Mouse (Mus musculus): Measurements from ENCODE around the gene Mx1. TPM values are rescaled to one million over a fixed set of nuclear protein-coding genes. Genes with fewer than 3 reads are reported as not detected.

Mx1 gene
- total and polyA plus RNA-seq, 2 experiments from 2014 or later = 0.05 TPM

DNA sequence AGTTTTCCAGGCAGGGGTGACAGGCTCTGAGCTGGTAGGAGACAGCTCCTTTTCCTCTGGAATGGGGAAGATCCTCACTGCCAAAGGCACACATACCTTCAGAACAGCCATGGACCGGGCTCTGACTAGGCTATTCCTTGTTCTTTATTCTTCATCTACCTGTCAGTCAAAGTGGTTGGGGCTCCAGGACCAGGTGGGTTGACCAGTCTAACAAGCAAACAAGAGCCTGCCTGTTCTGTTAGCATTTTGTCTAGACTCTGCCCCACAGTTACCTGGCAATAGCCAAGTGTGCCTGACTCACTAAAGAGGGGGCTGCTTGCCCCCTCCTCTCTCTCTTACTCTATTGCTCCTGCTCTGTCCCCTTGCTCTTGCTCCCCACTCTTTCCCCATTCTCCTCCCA is 29.7 kb upstream of the Mx1 start:
- Histone ChIP-seq H3K27ac (ENCODE audit: low read depth, low read length) (no peak overlapping the region), H3K4me3 (ENCODE audit: low read depth, low read length) (no peak overlapping the region), H3K4me2 (ENCODE audit: low read depth, low read length, poor library complexity, severe bottlenecking) (no peak overlapping the region), H3K9me3 (ENCODE audit: low read length) (no peaks in the 10 kb centered on the region), H3K9ac (replicated peaks; ENCODE audit: low read length, poor library complexity, severe bottlenecking) (no peak overlapping the region), H3K27me3 (ENCODE audit: insufficient read depth, low read length) (no peaks in the 10 kb centered on the region), H3K4me1 (ENCODE audit: insufficient read depth, low read length) (no peaks in the 10 kb centered on the region), H3K36me3 (ENCODE audit: insufficient read depth, low read length) (no peaks in the 10 kb centered on the region)
- WGBS = 86% methylated on average over 1 of the region's 1 CpGs
- ATAC-seq (ENCODE audit: low FRiP score) (no peak), DNase-seq (ENCODE audit: low spot score) (no peak)
- TF ChIP-seq CTCF (IDR thresholded peaks at IDR 0.05) = no peak

GRCm38 (mm10) chr16:97478655-97479054 is 15.9 kb upstream of the Mx1 start:
- H3K4me1 ChIP-seq (ENCODE audit: insufficient read depth, low read length) = no peaks in the 10 kb centered on the region
- no peak overlapping the region for H3K4me2 ChIP-seq (ENCODE audit: low read depth, low read length, poor library complexity, severe bottlenecking)
- H3K9me3 ChIP-seq (ENCODE audit: low read length) = no peaks in the 10 kb centered on the region
- H3K36me3 ChIP-seq (ENCODE audit: insufficient read depth, low read length) = no peaks in the 10 kb centered on the region
- ATAC-seq (ENCODE audit: low FRiP score) (no peak), DNase-seq (ENCODE audit: low spot score) (no peak)
- 83% methylated on average over 2 of the region's 2 CpGs for WGBS
- H3K4me3 ChIP-seq (ENCODE audit: low read depth, low read length) = no peak overlapping the region
- H3K27ac ChIP-seq (ENCODE audit: low read depth, low read length) = no peak overlapping the region
- TF ChIP-seq CTCF (IDR thresholded peaks at IDR 0.05) = no peak
- no peak overlapping the region for H3K9ac ChIP-seq (replicated peaks; ENCODE audit: low read length, poor library complexity, severe bottlenecking)
- no peaks in the 10 kb centered on the region for H3K27me3 ChIP-seq (ENCODE audit: insufficient read depth, low read length)

DNA sequence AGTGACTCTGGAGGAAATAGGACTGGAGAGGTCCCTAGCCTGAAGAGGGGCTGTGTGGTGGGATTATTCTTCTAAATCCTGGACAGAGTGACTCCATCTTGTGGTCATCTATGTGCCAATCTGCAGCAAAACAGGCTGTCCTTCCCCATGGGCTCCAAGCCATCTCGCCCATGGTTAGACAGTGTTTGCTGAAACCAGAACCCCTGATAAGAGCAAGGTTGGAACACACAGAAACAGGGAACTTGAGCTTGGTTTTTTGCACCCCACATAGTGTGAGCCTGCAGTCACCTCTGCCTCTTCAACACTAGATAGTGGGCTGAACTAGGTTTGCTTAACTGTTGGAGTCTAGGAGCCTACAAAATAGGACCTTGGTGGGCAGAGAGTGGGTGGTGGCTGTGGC is 13.8 kb upstream of the Mx1 start:
- Histone ChIP-seq H3K4me3 (ENCODE audit: low read depth, low read length) (no peak overlapping the region), H3K36me3 (ENCODE audit: insufficient read depth, low read length) (no peaks in the 10 kb centered on the region), H3K4me2 (ENCODE audit: low read depth, low read length, poor library complexity, severe bottlenecking) (no peak overlapping the region), H3K9me3 (ENCODE audit: low read length) (no peaks in the 10 kb centered on the region), H3K27ac (ENCODE audit: low read depth, low read length) (no peak overlapping the region), H3K4me1 (ENCODE audit: insufficient read depth, low read length) (no peaks in the 10 kb centered on the region), H3K9ac (replicated peaks; ENCODE audit: low read length, poor library complexity, severe bottlenecking) (no peak overlapping the region), H3K27me3 (ENCODE audit: insufficient read depth, low read length) (no peaks in the 10 kb centered on the region)
- 88% methylated on average over 1 of the region's 1 CpGs for WGBS
- TF ChIP-seq CTCF (IDR thresholded peaks at IDR 0.05) = no peak
- DNase-seq (ENCODE audit: low spot score) (no peak), ATAC-seq (ENCODE audit: low FRiP score) (no peak)

GRCm38 (mm10) chr16:97475581-97475980 is 12.9 kb upstream of the Mx1 start:
- no peak for ATAC-seq (ENCODE audit: low FRiP score)
- no peaks in the 10 kb centered on the region for H3K4me1 ChIP-seq (ENCODE audit: insufficient read depth, low read length)
- H3K4me2 ChIP-seq (ENCODE audit: low read depth, low read length, poor library complexity, severe bottlenecking) = no peak overlapping the region
- no peak overlapping the region for H3K9ac ChIP-seq (replicated peaks; ENCODE audit: low read length, poor library complexity, severe bottlenecking)
- DNase-seq (ENCODE audit: low spot score) = no peak
- no peak overlapping the region for H3K4me3 ChIP-seq (ENCODE audit: low read depth, low read length)
- 89% methylated on average over 3 of the region's 3 CpGs for WGBS
- no peak for TF ChIP-seq CTCF (IDR thresholded peaks at IDR 0.05)
- no peaks in the 10 kb centered on the region for H3K36me3 ChIP-seq (ENCODE audit: insufficient read depth, low read length)
- no peaks in the 10 kb centered on the region for H3K9me3 ChIP-seq (ENCODE audit: low read length)
- H3K27ac ChIP-seq (ENCODE audit: low read depth, low read length) = no peak overlapping the region
- H3K27me3 ChIP-seq (ENCODE audit: insufficient read depth, low read length) = no peaks in the 10 kb centered on the region

GRCm38 (mm10) chr16:97474671-97475070 is 12.0 kb upstream of the Mx1 start:
- no peak overlapping the region for H3K4me3 ChIP-seq (ENCODE audit: low read depth, low read length)
- WGBS = 84% methylated on average over 2 of the region's 2 CpGs
- H3K36me3 ChIP-seq (ENCODE audit: insufficient read depth, low read length) = no peaks in the 10 kb centered on the region
- H3K9ac ChIP-seq (replicated peaks; ENCODE audit: low read length, poor library complexity, severe bottlenecking) = no peak overlapping the region
- H3K4me2 ChIP-seq (ENCODE audit: low read depth, low read length, poor library complexity, severe bottlenecking) = no peak overlapping the region
- no peak for ATAC-seq (ENCODE audit: low FRiP score)
- no peaks in the 10 kb centered on the region for H3K9me3 ChIP-seq (ENCODE audit: low read length)
- H3K27me3 ChIP-seq (ENCODE audit: insufficient read depth, low read length) = no peaks in the 10 kb centered on the region
- no peak overlapping the region for H3K27ac ChIP-seq (ENCODE audit: low read depth, low read length)
- H3K4me1 ChIP-seq (ENCODE audit: insufficient read depth, low read length) = no peaks in the 10 kb centered on the region
- no peak for TF ChIP-seq CTCF (IDR thresholded peaks at IDR 0.05)
- no peak for DNase-seq (ENCODE audit: low spot score)

DNA sequence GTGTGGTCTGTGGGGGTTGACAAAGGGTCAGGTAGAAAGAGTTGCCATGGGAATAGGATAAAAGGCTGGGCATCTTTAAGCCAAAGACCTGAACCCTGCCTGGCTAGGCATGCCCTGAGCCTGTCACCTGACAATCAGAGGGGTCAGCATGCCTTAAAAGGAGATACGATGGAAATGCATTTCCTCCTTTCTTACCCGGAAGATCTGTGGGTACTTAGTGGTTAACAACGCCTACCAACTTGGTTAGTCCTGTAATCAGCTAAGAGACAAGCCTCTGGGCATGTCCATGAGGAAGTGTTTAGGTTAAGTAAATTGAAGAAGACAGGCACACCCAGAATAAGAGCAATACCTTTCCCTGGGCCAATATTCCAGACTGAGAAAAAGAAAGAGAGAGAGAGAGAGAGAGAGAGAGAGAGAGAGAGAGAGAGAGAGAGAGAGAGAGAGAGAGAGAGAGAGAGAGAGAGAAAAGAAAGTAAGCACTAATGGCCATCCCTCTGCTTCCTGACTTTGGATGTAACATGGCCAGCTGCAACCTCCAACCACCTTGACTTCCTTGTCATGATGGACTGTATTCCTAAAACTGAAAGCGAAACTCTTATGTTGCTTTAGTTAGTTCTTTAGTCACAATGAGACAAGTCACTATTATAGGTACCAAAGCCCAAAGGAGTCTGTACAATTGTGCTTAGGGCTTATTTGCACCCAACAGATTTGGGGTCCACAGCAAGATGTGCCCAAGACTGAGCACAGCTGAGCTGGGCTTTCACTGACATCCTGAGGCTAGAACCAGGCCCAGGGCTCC is 5.5 kb upstream of the Mx1 start:
- no peak for DNase-seq (ENCODE audit: low spot score)
- H3K9me3 ChIP-seq (ENCODE audit: low read length) = no peaks in the 10 kb centered on the region
- no peak for ATAC-seq (ENCODE audit: low FRiP score)
- no peak overlapping the region for H3K4me3 ChIP-seq (ENCODE audit: low read depth, low read length)
- H3K4me1 ChIP-seq (ENCODE audit: insufficient read depth, low read length) = no peaks in the 10 kb centered on the region
- no peaks in the 10 kb centered on the region for H3K36me3 ChIP-seq (ENCODE audit: insufficient read depth, low read length)
- no peak overlapping the region for H3K4me2 ChIP-seq (ENCODE audit: low read depth, low read length, poor library complexity, severe bottlenecking)
- no peak overlapping the region for H3K27ac ChIP-seq (ENCODE audit: low read depth, low read length)
- 84% methylated on average over 4 of the region's 4 CpGs for WGBS
- H3K9ac ChIP-seq (replicated peaks; ENCODE audit: low read length, poor library complexity, severe bottlenecking) = no peak overlapping the region
- no peak for TF ChIP-seq CTCF (IDR thresholded peaks at IDR 0.05)
- no peaks in the 10 kb centered on the region for H3K27me3 ChIP-seq (ENCODE audit: insufficient read depth, low read length)

Data from midbrain, postnatal 0 days (tissue).